Mouse (Mus musculus): Measurements from ENCODE around the gene Sort1. TPM values are rescaled to one million over a fixed set of nuclear protein-coding genes. Genes with fewer than 3 reads are reported as not detected.
A peak's percentile ranks its signal among the peaks of the same experiment; 100 is the strongest.

Sort1 gene
- total RNA-seq, 2 experiments from 2014 or later, result 57.0 to 59.6 TPM

- DNase-seq, result no peak
Observed at GRCm38 (mm10) chr3:108327916-108328315, 44.0 kb downstream of the Sort1 start.

GRCm38 (mm10) chr3:108328441-108328841, 44.6 kb downstream of the Sort1 start:
- DNase-seq, result peak; percentile 77

GRCm38 (mm10) chr3:108330812-108331211, 46.9 kb downstream of the Sort1 start:
- DNase-seq, result no peak

GRCm38 (mm10) chr3:108336878-108337277, 53.0 kb downstream of the Sort1 start:
- DNase-seq, result no peak

- no peak for DNase-seq
Observed at GRCm38 (mm10) chr3:108341040-108341439, 57.2 kb downstream of the Sort1 start.

- no peak for DNase-seq
Observed at GRCm38 (mm10) chr3:108342185-108342584, 58.3 kb downstream of the Sort1 start.

GRCm38 (mm10) chr3:108345855-108346254, 62.0 kb downstream of the Sort1 start:
- DNase-seq, result no peak

- DNase-seq, result no peak
Observed at GRCm38 (mm10) chr3:108348376-108348775, 64.5 kb downstream of the Sort1 start.

- no peak for DNase-seq
Observed at GRCm38 (mm10) chr3:108355245-108355644, 71.4 kb downstream of the Sort1 start.

- no peak for DNase-seq
Observed at GRCm38 (mm10) chr3:108357051-108357450, 73.2 kb downstream of the Sort1 start.

- no peak for DNase-seq
Observed at GRCm38 (mm10) chr3:108358445-108358844, 74.6 kb downstream of the Sort1 start.

GRCm38 (mm10) chr3:108360894-108361293, 77.0 kb downstream of the Sort1 start:
- no peak for DNase-seq

- DNase-seq, result no peak
Observed at GRCm38 (mm10) chr3:108363626-108364025, 79.7 kb downstream of the Sort1 start.

GRCm38 (mm10) chr3:108364270-108364995, 80.6 kb downstream of the Sort1 start, which contains the start of gene Mybphl:
TSS of gene Mybphl (plus strand) at chr3:108364911.
- no peak for DNase-seq

- DNase-seq, result no peak
Observed at GRCm38 (mm10) chr3:108367173-108367572, 83.3 kb downstream of the Sort1 start.

- DNase-seq, result no peak
Observed at GRCm38 (mm10) chr3:108367828-108368227, 83.9 kb downstream of the Sort1 start.

- no peak for DNase-seq
Observed at GRCm38 (mm10) chr3:108368721-108369120, 84.8 kb downstream of the Sort1 start.

- DNase-seq, result no peak
Observed at GRCm38 (mm10) chr3:108372274-108372673, 88.4 kb downstream of the Sort1 start.

- no peak for DNase-seq
Observed at GRCm38 (mm10) chr3:108372691-108373090, 88.8 kb downstream of the Sort1 start.

GRCm38 (mm10) chr3:108378875-108379663, 95.2 kb downstream of the Sort1 start:
- no peak for DNase-seq

- DNase-seq, result no peak
Observed at GRCm38 (mm10) chr3:108380695-108381094, 96.8 kb downstream of the Sort1 start.

- DNase-seq, result no peak
Observed at GRCm38 (mm10) chr3:108381945-108382875, 98.3 kb downstream of the Sort1 start.
